Mouse (Mus musculus) CH12.LX (cell line): ENCODE measurements at regions not wholly inside any gene's neighbourhood (a gene's known extent, or its start where the extent isn't known, plus 50 kb on each side); places are given as distances from the start of the nearest gene placed in this dataset.

Source experiments
- DNase-seq: peaks from one replicate; pipeline ENCODE4 v3.0.0-alpha.2; 2013; ENCODE audit errors: extremely low read depth
- H3K27ac ChIP-seq: 2 replicates; pipeline ENCODE4 v1.5.1; 2012; ENCODE audit warnings: low read depth, mild to moderate bottlenecking, control low read depth, moderate library complexity; ENCODE audit not compliant: insufficient read depth
- H3K27me3 ChIP-seq: replicated peaks from 2 replicates; pipeline ENCODE3; 2012; ENCODE audit warnings: inconsistent platforms
- H3K36me3 ChIP-seq, 2 experiments: replicated peaks in 1 of 2; 2 replicates each; pipeline versions ENCODE3 to v1.6.1; 2012; ENCODE audit warnings: inconsistent platforms in 1 of 2, low read length in 1 of 2, mild to moderate bottlenecking in 1 of 2, mixed read lengths in 1 of 2, moderate library complexity in 1 of 2; ENCODE audit not compliant: control insufficient read depth in 1 of 2, insufficient read depth in 1 of 2
- H3K4me1 ChIP-seq, 2 experiments: 2 replicates each; pipeline ENCODE4 v1.6.1; 2012; ENCODE audit warnings: inconsistent platforms in 1 of 2, moderate library complexity in 1 of 2; ENCODE audit not compliant: insufficient read depth in 2 of 2, control insufficient read depth in 1 of 2
- H3K4me2 ChIP-seq: 2 replicates; pipeline ENCODE4 v1.6.1; 2012; ENCODE audit warnings: low read depth, mild to moderate bottlenecking, control low read depth; ENCODE audit not compliant: poor library complexity, insufficient read depth, severe bottlenecking
- H3K4me3 ChIP-seq, 3 experiments: fragments of 150-350 bp in 1 of 3; sonication (generic) in 1 of 3; replicated peaks in 1 of 3; 2 replicates each; pipeline versions ENCODE3 to v1.5.1; 2011 to 2012; ENCODE audit warnings: low read depth in 2 of 3, low read length in 2 of 3, mild to moderate bottlenecking in 2 of 3, moderate library complexity in 2 of 3, control low read depth in 1 of 3, improper control_type of control experiment in 1 of 3, inconsistent platforms in 1 of 3, mixed read lengths in 1 of 3; ENCODE audit not compliant: poor library complexity in 1 of 3
- H3K79me2 ChIP-seq: replicated peaks from 2 replicates; pipeline ENCODE4 v1.6.1; 2012; ENCODE audit warnings: mild to moderate bottlenecking, moderate library complexity; ENCODE audit not compliant: control insufficient read depth, poor library complexity, insufficient read depth, severe bottlenecking; ENCODE audit errors: extremely low read depth
- H3K9ac ChIP-seq: 2 replicates; pipeline ENCODE4 v1.6.1; 2012; ENCODE audit warnings: low read depth, mild to moderate bottlenecking, control low read depth, moderate library complexity; ENCODE audit not compliant: insufficient read depth
- H3K9me3 ChIP-seq: replicated peaks from 2 replicates; pipeline ENCODE3; 2012; ENCODE audit warnings: low read length, inconsistent platforms, mixed read lengths
- BHLHE40 ChIP-seq: IDR thresholded peaks from 2 replicates; pipeline ENCODE4 v1.6.1; 2011; ENCODE audit warnings: mild to moderate bottlenecking, low read depth, low read length, improper control_type of control experiment
- CHD1 ChIP-seq: IDR thresholded peaks from 2 replicates; pipeline ENCODE4 v1.6.1; 2012; ENCODE audit warnings: low read depth, low read length, improper control_type of control experiment, inconsistent platforms
- CHD2 ChIP-seq: IDR thresholded peaks from 2 replicates; pipeline ENCODE4 v1.6.1; 2011; ENCODE audit warnings: low read length, improper control_type of control experiment
- CTCF ChIP-seq, 2 experiments: IDR thresholded peaks in 1 of 2; conservative IDR thresholded peaks in 1 of 2; 2 replicates each; pipeline ENCODE4 v1.5.1; 2011 to 2012; ENCODE audit warnings: low read depth in 2 of 2, low read length in 2 of 2, improper control_type of control experiment in 1 of 2, inconsistent platforms in 1 of 2, mild to moderate bottlenecking in 1 of 2, moderate library complexity in 1 of 2
- E2F4 ChIP-seq: IDR thresholded peaks from 2 replicates; pipeline ENCODE4 v1.6.1; 2011; ENCODE audit warnings: low read depth, low read length, improper control_type of control experiment; ENCODE audit not compliant: insufficient replicate concordance
- ELF1 ChIP-seq: IDR thresholded peaks from 2 replicates; pipeline ENCODE4 v1.6.1; 2014; ENCODE audit warnings: low read depth, mild to moderate bottlenecking, inconsistent platforms, low read length, improper control_type of control experiment
- EP300 ChIP-seq: IDR thresholded peaks from 2 replicates; pipeline ENCODE4 v1.6.1; 2011; ENCODE audit warnings: low read length, improper control_type of control experiment
- ETS1 ChIP-seq: conservative IDR thresholded peaks from 2 replicates; pipeline ENCODE4 v1.6.1; 2012; ENCODE audit warnings: low read depth, mild to moderate bottlenecking, inconsistent platforms, low read length, improper control_type of control experiment, moderate library complexity
- GABPA ChIP-seq: IDR thresholded peaks from 2 replicates; pipeline ENCODE4 v1.6.1; 2012; ENCODE audit warnings: low read depth, low read length, improper control_type of control experiment, inconsistent platforms; ENCODE audit not compliant: insufficient replicate concordance
- JUND ChIP-seq: conservative IDR thresholded peaks from 2 replicates; pipeline ENCODE4 v1.6.1; 2011; ENCODE audit warnings: low read depth, low read length, improper control_type of control experiment
- KAT2A ChIP-seq: IDR thresholded peaks from 2 replicates; pipeline ENCODE4 v1.6.1; 2012; ENCODE audit warnings: low read length, improper control_type of control experiment, inconsistent platforms; ENCODE audit not compliant: insufficient replicate concordance
- MAFK ChIP-seq: IDR thresholded peaks from 2 replicates; pipeline ENCODE4 v1.6.1; 2011; ENCODE audit warnings: low read length, improper control_type of control experiment; ENCODE audit not compliant: insufficient replicate concordance
- MAZ ChIP-seq: IDR thresholded peaks from 2 replicates; pipeline ENCODE4 v1.6.1; 2012; ENCODE audit warnings: low read depth, mild to moderate bottlenecking, inconsistent platforms, low read length, improper control_type of control experiment, moderate library complexity
- MEF2A ChIP-seq: IDR thresholded peaks from 2 replicates; pipeline ENCODE4 v1.6.1; 2014; ENCODE audit warnings: low read depth, mild to moderate bottlenecking, inconsistent platforms, low read length, improper control_type of control experiment, borderline replicate concordance
- MXI1 ChIP-seq: IDR thresholded peaks from 2 replicates; pipeline ENCODE4 v1.6.1; 2011; ENCODE audit warnings: mild to moderate bottlenecking, low read depth, low read length, improper control_type of control experiment
- NELFE ChIP-seq: IDR thresholded peaks from 2 replicates; pipeline ENCODE4 v1.6.1; 2011; ENCODE audit warnings: low read depth, low read length, improper control_type of control experiment
- PAX5 ChIP-seq: IDR thresholded peaks from 2 replicates; pipeline ENCODE4 v1.6.1; 2012; ENCODE audit warnings: low read length, inconsistent platforms, mixed read lengths
- POLR2A ChIP-seq: IDR thresholded peaks from 2 replicates; pipeline ENCODE4 v1.6.1; 2011; ENCODE audit warnings: low read depth, mild to moderate bottlenecking, improper control_type of control experiment, low read length
- POLR2AphosphoS2 ChIP-seq: IDR thresholded peaks from 2 replicates; pipeline ENCODE4 v1.6.1; 2011; ENCODE audit warnings: low read depth, low read length, improper control_type of control experiment
- RCOR1 ChIP-seq: conservative IDR thresholded peaks from 2 replicates; pipeline ENCODE4 v1.6.1; 2012; ENCODE audit warnings: low read depth, mild to moderate bottlenecking, inconsistent platforms, low read length, improper control_type of control experiment
- SIN3A ChIP-seq: IDR thresholded peaks from 2 replicates; pipeline ENCODE4 v1.6.1; 2012; ENCODE audit warnings: low read length, improper control_type of control experiment, inconsistent platforms
- SMC3 ChIP-seq: IDR thresholded peaks from 2 replicates; pipeline ENCODE4 v1.6.1; 2011; ENCODE audit warnings: low read depth, low read length, improper control_type of control experiment
- UBTF ChIP-seq: IDR thresholded peaks from 2 replicates; pipeline ENCODE4 v1.6.1; 2012; ENCODE audit warnings: low read depth, mild to moderate bottlenecking, inconsistent platforms, low read length, improper control_type of control experiment, moderate library complexity
- USF2 ChIP-seq: conservative IDR thresholded peaks from 2 replicates; pipeline ENCODE4 v1.6.1; 2011; ENCODE audit warnings: low read depth, low read length, improper control_type of control experiment
- ZC3H11A ChIP-seq: IDR thresholded peaks from 2 replicates; pipeline ENCODE4 v1.6.1; 2012; ENCODE audit warnings: low read depth, mild to moderate bottlenecking, inconsistent platforms, low read length, improper control_type of control experiment
- ZKSCAN1 ChIP-seq: IDR thresholded peaks from 2 replicates; pipeline ENCODE4 v1.6.1; 2012; ENCODE audit warnings: low read depth, inconsistent platforms, low read length, improper control_type of control experiment, borderline replicate concordance
- ZMIZ1 ChIP-seq: IDR thresholded peaks from 2 replicates; pipeline ENCODE4 v1.6.1; 2012; ENCODE audit warnings: low read depth, mild to moderate bottlenecking, inconsistent platforms, low read length, improper control_type of control experiment
- dilution Hi-C: fragments of 300-500 bp; cut with MboI; formaldehyde crosslinking; loops from 2 replicates; pipeline ENCODE4 v1.14.3; 2020; ENCODE audit warnings: low sequenced_read_pairs; ENCODE audit not compliant: extremely low pct_unique_long_range_greater_than_20kb, extremely low pct_ligation_motif_present
- in situ Hi-C: fragments of 300-500 bp; cut with MboI; formaldehyde crosslinking; loops from 3 replicates; pipeline ENCODE4 v1.14.3; 2019; ENCODE audit warnings: low sequenced_read_pairs, low pct_ligation_motif_present, low pct_unique_long_range_greater_than_20kb, mixed read lengths

DNA sequence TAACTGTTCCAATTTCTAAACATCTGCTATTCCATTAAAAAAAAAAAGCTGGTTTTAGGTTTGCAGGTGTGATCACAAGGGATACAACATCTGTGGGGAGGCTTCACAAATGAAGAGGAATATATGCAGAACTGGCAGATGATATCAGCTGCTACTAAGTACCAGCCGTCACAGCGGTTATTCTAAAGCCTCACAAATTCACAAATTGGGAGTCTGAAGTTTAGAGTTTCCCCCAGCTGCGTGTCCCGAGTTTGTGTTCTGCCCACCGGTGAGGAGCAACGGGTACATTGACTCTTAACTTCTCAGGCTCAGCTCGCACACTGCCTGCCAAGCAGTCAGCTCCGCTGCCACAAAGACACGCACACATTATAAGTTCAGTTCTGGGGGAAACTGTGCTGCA lies 586.6 kb upstream of the Mpdz start:
- Histone ChIP-seq H3K9ac (no peak overlapping the region), H3K4me1 (no peaks in the 10 kb centered on the region), H3K27me3 (no peaks in the 10 kb centered on the region), H3K4me2 (no peak overlapping the region), H3K4me3 (no peak overlapping the region), H3K79me2 (no peaks in the 10 kb centered on the region), H3K27ac (no peak overlapping the region), H3K9me3 (no peaks in the 10 kb centered on the region)
- dilution Hi-C loops, result no loop called here
- no peak for DNase-seq
- no peak for TF ChIP-seq RCOR1
- no peak for TF ChIP-seq ZC3H11A
- no peak for TF ChIP-seq ETS1
- TF ChIP-seq UBTF, result no peak
- no peak for TF ChIP-seq USF2
- TF ChIP-seq CHD1, result no peak
- no peak for TF ChIP-seq MAFK
- no peak for TF ChIP-seq ZKSCAN1
- TF ChIP-seq, all 38 proteins: peak for 0
- H3K36me3 ChIP-seq, result no peaks in the 10 kb centered on the region
- in situ Hi-C loops, result no loop called here

DNA sequence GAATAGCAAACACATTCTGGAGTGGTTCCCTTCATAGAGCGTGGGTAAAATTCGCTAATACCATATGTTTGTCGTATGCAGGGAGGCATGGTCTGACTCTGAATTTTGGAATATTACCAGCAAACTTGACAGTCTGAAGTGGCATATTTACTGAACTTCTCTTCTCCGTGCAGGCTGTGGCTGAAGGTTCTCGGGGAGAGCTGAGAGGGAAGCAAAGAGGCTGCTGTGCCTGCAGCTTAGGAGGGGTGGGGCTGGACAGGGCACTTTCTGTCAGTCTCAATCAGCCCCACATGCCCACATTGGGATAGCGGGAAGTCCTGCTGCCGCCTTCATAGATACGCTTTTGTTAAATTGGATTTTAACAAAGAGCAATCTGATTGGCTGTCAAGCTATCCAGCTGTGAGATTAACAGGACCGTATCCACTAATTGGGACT lies 584.8 kb upstream of the Mpdz start:
- no peak for DNase-seq
- dilution Hi-C loops, result no loop called here
- in situ Hi-C loops, result no loop called here

DNA sequence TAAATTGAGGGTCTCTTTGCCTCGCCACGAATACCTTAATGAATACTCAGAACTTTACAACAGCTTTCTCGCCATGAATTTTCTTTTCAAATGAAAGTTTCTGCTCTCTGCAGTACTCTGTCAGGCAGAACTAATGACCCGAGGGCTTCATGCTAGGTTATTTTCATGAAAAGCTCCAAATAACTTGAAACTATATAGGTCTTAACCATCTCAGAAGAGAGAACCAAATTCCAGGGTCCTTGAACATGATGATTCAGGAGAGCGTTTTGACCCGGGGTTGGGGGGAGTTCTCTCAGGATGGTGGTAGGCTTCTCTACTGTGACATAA lies 558.8 kb upstream of the Mpdz start:
- in situ Hi-C loops (no loop called here), dilution Hi-C loops (no loop called here)
- Histone ChIP-seq H3K27ac (no peak overlapping the region), H3K27me3 (no peaks in the 10 kb centered on the region), H3K4me1 (peaks cover 2 to 4% of the 10 kb centered on the region in 2 experiments; a peak in 1 of 4 replicates), H3K4me3 (no peak overlapping the region), H3K79me2 (no peaks in the 10 kb centered on the region), H3K9me3 (no peaks in the 10 kb centered on the region), H3K36me3 (no peaks in the 10 kb centered on the region), H3K4me2 (no peak overlapping the region), H3K9ac (no peak overlapping the region)
- no peak for DNase-seq
- TF ChIP-seq ETS1 (no peak), GABPA (no peak), MEF2A (no peak), ZKSCAN1 (no peak), CTCF (conservative IDR thresholded peaks at IDR 0.05 in 1 of 2, IDR thresholded peaks at IDR 0.05 in 1 of 2; ENCODE audit: low read depth in 2 of 2, low read length in 2 of 2) (no peak), POLR2A (no peak), ELF1 (no peak), EP300 (no peak), MAZ (no peak), BHLHE40 (no peak), ZC3H11A (no peak), KAT2A (no peak), JUND (no peak), POLR2AphosphoS2 (no peak), MXI1 (no peak), NELFE (no peak), E2F4 (no peak)

More for the DNA sequence above, 584.8 kb upstream of the Mpdz start:
- no peak overlapping the region for H3K9ac ChIP-seq
- TF ChIP-seq MAFK (no peak), ZMIZ1 (no peak), MEF2A (no peak), CHD2 (no peak), EP300 (no peak), MXI1 (no peak), SIN3A (no peak), USF2 (no peak), RCOR1 (no peak), NELFE (no peak), SMC3 (no peak), PAX5 (no peak)
- TF ChIP-seq, all 38 proteins: peak for 0
- no peaks in the 10 kb centered on the region for H3K36me3 ChIP-seq
- no peak overlapping the region for H3K4me3 ChIP-seq
- no peak overlapping the region for H3K27ac ChIP-seq
- no peaks in the 10 kb centered on the region for H3K27me3 ChIP-seq
- no peak overlapping the region for H3K4me2 ChIP-seq
- no peaks in the 10 kb centered on the region for H3K4me1 ChIP-seq
- no peaks in the 10 kb centered on the region for H3K9me3 ChIP-seq
- H3K79me2 ChIP-seq, result no peaks in the 10 kb centered on the region
